Mouse (Mus musculus): Measurements from ENCODE around the gene Slmap. TPM values are rescaled to one million over a fixed set of nuclear protein-coding genes. Genes with fewer than 3 reads are reported as not detected.

Gene Slmap
- 14.1 TPM for polyA plus RNA-seq (2015; fragmentation: Illumina TruSeq; extraction: RNeasy Lipid Tissue Mini Kit (QIAGEN cat#74804); ENCODE audit: insufficient read depth, low read depth, low replicate concordance)

GRCm38 (mm10) chr14:26534757-26535479 is at the start of gene Slmap:
Gene Slmap (minus strand): TSS chr14:26534931.

DNA sequence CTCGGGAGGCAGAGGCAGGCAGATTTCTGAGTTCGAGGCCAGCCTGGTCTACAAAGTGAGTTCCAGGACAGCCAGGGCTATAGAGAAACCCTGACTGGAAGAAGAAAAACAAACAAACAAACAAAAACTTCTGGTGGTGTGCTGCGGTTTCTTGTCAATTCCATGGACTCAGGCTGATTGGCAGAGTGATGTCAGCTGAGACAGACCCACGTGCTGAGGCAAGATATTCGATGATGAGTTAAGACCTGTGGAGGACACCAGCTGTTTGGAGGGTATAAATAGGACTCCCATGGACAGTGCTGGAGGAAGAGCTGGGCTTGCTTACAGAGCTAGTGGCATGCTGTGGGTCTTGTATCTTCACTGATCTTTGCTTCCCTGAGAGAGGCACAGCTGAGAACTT is 38.8 kb upstream of the Slmap start, which contains the start of gene Dennd6a:
TSS of gene Dennd6a (plus strand) at position 301 of the 400 bp plus-strand sequence.

Other genes starting within 250 kb of the Slmap start
- gene Dennd6a, start 38.9 kb upstream of the Slmap start, polyA plus RNA-seq (2015; fragmentation: Illumina TruSeq; extraction: RNeasy Lipid Tissue Mini Kit (QIAGEN cat#74804); ENCODE audit: insufficient read depth, low read depth, low replicate concordance): 2.9 TPM
- 57.7 TPM for gene Arf4, start 103.1 kb upstream of the Slmap start, polyA plus RNA-seq (2015; fragmentation: Illumina TruSeq; extraction: RNeasy Lipid Tissue Mini Kit (QIAGEN cat#74804); ENCODE audit: insufficient read depth, low read depth, low replicate concordance)
- gene Pde12, start 135.0 kb upstream of the Slmap start, polyA plus RNA-seq (2015; fragmentation: Illumina TruSeq; extraction: RNeasy Lipid Tissue Mini Kit (QIAGEN cat#74804); ENCODE audit: insufficient read depth, low read depth, low replicate concordance): 0.79 TPM
- not detected for gene Dnah12, start 158.3 kb upstream of the Slmap start, polyA plus RNA-seq (2015; fragmentation: Illumina TruSeq; extraction: RNeasy Lipid Tissue Mini Kit (QIAGEN cat#74804); ENCODE audit: insufficient read depth, low read depth, low replicate concordance)

Measured in pancreas, adult 10 weeks (tissue).